Comparison of ENCODE assay signal across 1 mouse cellular context in genomic region chr2:157793851-157794332, GRCm38 (mm10).
TF ChIP-seq lines count a peak whose summit lies in the region.

No protein-coding gene starts in this region.

TF ChIP-seq in MEL, 35 proteins besides CTCF, POLR2A, EP300 and RAD21 (continued from another document):
- no peak; the same call in 1 of the 2 replicates for TF ChIP-seq CHD1 (IDR thresholded peaks at IDR 0.05; ENCODE audit: low read depth, low read length)
